ENCODE assay signal across 11 mouse cellular contexts in the genomic region with DNA sequence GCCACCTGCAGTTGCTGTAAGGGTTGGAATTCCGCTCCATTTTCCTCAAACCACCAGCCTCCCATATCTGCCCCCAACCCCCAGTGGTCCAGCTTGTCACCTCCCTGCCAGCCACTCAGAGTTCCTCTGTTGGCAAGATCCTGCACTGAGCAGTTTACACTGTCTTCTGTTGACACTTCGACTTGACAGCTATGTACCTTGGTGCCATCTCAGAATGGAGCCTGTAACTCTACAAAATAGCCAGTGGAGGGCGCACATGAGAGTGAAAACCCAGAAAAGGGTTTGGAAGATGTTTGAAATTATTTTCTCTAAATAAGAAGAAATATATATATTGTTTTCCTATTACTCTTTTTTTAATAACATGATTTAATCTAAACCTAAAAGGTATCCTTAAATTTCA. TPM values are rescaled to one million over a fixed set of nuclear protein-coding genes. Genes with fewer than 3 reads are reported as not detected.
DNase-seq lines count a peak whose midpoint lies in the region; ATAC-seq and TF ChIP-seq lines count a peak whose summit lies in the region.
"Had no signal": no experiment of that assay in that cellular context is flagged by ENCODE, and none has a peak within 500 bp of the region (broad histone marks: within the 10 kb centered on the region; RNA-seq: fewer than 3 reads in every experiment).

No protein-coding gene starts in this region.

- H3K4me2 ChIP-seq in hindbrain, embryonic 11.5 days (replicated peaks; ENCODE audit: low read depth, low read length), result no peak overlapping the region
- H3K4me2 ChIP-seq: limb, embryonic 13.5 days had no signal

- no peak overlapping the region for H3K9ac ChIP-seq in hindbrain, embryonic 11.5 days (ENCODE audit: low read depth, low read length)
- H3K9ac ChIP-seq: limb, embryonic 13.5 days had no signal

- H3K27ac ChIP-seq in hindbrain, embryonic 11.5 days (ENCODE audit: low read depth, low read length), result no peak overlapping the region
- no peak overlapping the region for H3K27ac ChIP-seq in hindbrain, embryonic 10.5 days
- H3K27ac ChIP-seq in limb, embryonic 10.5 days, result no peak overlapping the region
- H3K27ac ChIP-seq: limb, embryonic 13.5 days had no signal

- no peak for ATAC-seq in hindbrain, embryonic 11.5 days (ENCODE audit: low FRiP score)

- H3K27me3 ChIP-seq in hindbrain, embryonic 11.5 days (ENCODE audit: control insufficient read depth, insufficient read depth, low read length), result no peaks in the 10 kb centered on the region
- no peaks in the 10 kb centered on the region for H3K27me3 ChIP-seq in hindbrain, embryonic 10.5 days (ENCODE audit: insufficient read depth, poor library complexity, severe bottlenecking)
- H3K27me3 ChIP-seq in E14TG2a.4 (ENCODE audit: insufficient read depth, low read length), result peaks cover 5% of the 10 kb centered on the region; the same call in 1 of the 2 replicates
- H3K27me3 ChIP-seq in limb, embryonic 10.5 days (ENCODE audit: low read depth, poor library complexity, severe bottlenecking), result no peaks in the 10 kb centered on the region
- H3K27me3 ChIP-seq: limb, embryonic 13.5 days had no signal

- peak; percentile 64 for TF ChIP-seq CTCF in E14TG2a.4 (conservative IDR thresholded peaks at IDR 0.05; ENCODE audit: low read length)

- no peaks in the 10 kb centered on the region for H3K9me3 ChIP-seq in hindbrain, embryonic 11.5 days (ENCODE audit: control insufficient read depth, low read length)
- H3K9me3 ChIP-seq in hindbrain, embryonic 10.5 days, result no peaks in the 10 kb centered on the region
- no peaks in the 10 kb centered on the region for H3K9me3 ChIP-seq in E14TG2a.4 (ENCODE audit: low read length)
- no peaks in the 10 kb centered on the region for H3K9me3 ChIP-seq in limb, embryonic 10.5 days (replicated peaks)
- H3K9me3 ChIP-seq: limb, embryonic 13.5 days had no signal

- no peaks in the 10 kb centered on the region for H3K4me1 ChIP-seq in hindbrain, embryonic 11.5 days (replicated peaks; ENCODE audit: control insufficient read depth, insufficient read depth, low read length)
- no peaks in the 10 kb centered on the region for H3K4me1 ChIP-seq in hindbrain, embryonic 10.5 days (replicated peaks)
- 0 out of 2 replicates have a peak, but pooled peaks cover 3% of the 10 kb centered on the region for H3K4me1 ChIP-seq in E14TG2a.4 (replicated peaks; ENCODE audit: low read depth, low read length)
- H3K4me1 ChIP-seq in limb, embryonic 10.5 days, result no peaks in the 10 kb centered on the region
- H3K4me1 ChIP-seq: limb, embryonic 13.5 days had no signal

- no peak overlapping the region for H3K4me3 ChIP-seq in hindbrain, embryonic 11.5 days (ENCODE audit: low read depth, low read length)
- no peak overlapping the region for H3K4me3 ChIP-seq in hindbrain, embryonic 10.5 days
- H3K4me3 ChIP-seq in E14TG2a.4 (replicated peaks; ENCODE audit: low read length), result no peak overlapping the region
- no peak overlapping the region for H3K4me3 ChIP-seq in limb, embryonic 10.5 days
- H3K4me3 ChIP-seq: limb, embryonic 13.5 days had no signal

- H3K36me3 ChIP-seq in hindbrain, embryonic 11.5 days (ENCODE audit: control insufficient read depth, insufficient read depth, low read length), result no peaks in the 10 kb centered on the region
- H3K36me3 ChIP-seq in hindbrain, embryonic 10.5 days, result no peaks in the 10 kb centered on the region
- no peaks in the 10 kb centered on the region for H3K36me3 ChIP-seq in E14TG2a.4 (ENCODE audit: insufficient read depth, low read length)
- no peaks in the 10 kb centered on the region for H3K36me3 ChIP-seq in limb, embryonic 10.5 days
- H3K36me3 ChIP-seq: limb, embryonic 13.5 days had no signal

- 42% methylated on average over 3 of the region's 3 CpGs for WGBS in hindbrain, embryonic 11.5 days
- 46% methylated on average over 3 of the region's 3 CpGs for WGBS in hindbrain, embryonic 10.5 days
- WGBS in limb, embryonic 10.5 days, result 45% methylated on average over 3 of the region's 3 CpGs

- peak; percentile 49 for DNase-seq in hindbrain, embryonic 11.5 days (ENCODE audit: low spot score)
- no peak for DNase-seq in hindbrain, embryonic 10.5 days (ENCODE audit: low spot score)
- peak; percentile 37 for DNase-seq in A20 (ENCODE audit: low read depth, low spot score)
- DNase-seq in embryo, embryonic 11.5 days (ENCODE audit: low read depth, low spot score), result peak; percentile 11
- no peak for DNase-seq in layer of hippocampus, postnatal 25 days (ENCODE audit: extremely low spot score in 1 of 2, low spot score in 1 of 2)
- no peak for DNase-seq in limb, embryonic 10.5 days (ENCODE audit: low spot score)
- no peak for DNase-seq in frontal cortex, postnatal 36 days (ENCODE audit: low spot score in 2 of 2)
- DNase-seq: cerebellum, adult 9-11 months had no signal

RNA-seq across cellular contexts. Expression of a gene that starts 24.4 kb away (rescaled TPM):
- polyA plus RNA-seq in hindbrain, embryonic 11.5 days (2014; fragmentation: Nextera tagmentation; extraction: Ambion mirVana), result 5.6 and 7.7 TPM in 2 replicates
- 4.2 and 5.8 TPM in 2 replicates for polyA plus RNA-seq in hindbrain, embryonic 10.5 days (2016; fragmentation: Nextera tagmentation; extraction: Ambion mirVana)
- total RNA-seq in layer of hippocampus, postnatal 25 days (2021), result 1 to 10 TPM; 3.4 to 3.7 TPM
- 0.08 and 0.18 TPM in 2 replicates for polyA plus RNA-seq in limb, embryonic 10.5 days (2016; fragmentation: Nextera tagmentation; extraction: Ambion mirVana)
- total RNA-seq: neutrophil, adult 5-6 weeks had no signal

RNA-seq across cellular contexts. Expression of a gene that starts 34.3 kb away (rescaled TPM):
- 15.7 and 16.4 TPM in 2 replicates for polyA plus RNA-seq in hindbrain, embryonic 11.5 days (2014; fragmentation: Nextera tagmentation; extraction: Ambion mirVana)
- 13.4 and 14.8 TPM in 2 replicates for polyA plus RNA-seq in hindbrain, embryonic 10.5 days (2016; fragmentation: Nextera tagmentation; extraction: Ambion mirVana)
- total RNA-seq in layer of hippocampus, postnatal 25 days (2021), result 1 to 10 TPM; 6.8 to 7.1 TPM
- polyA plus RNA-seq in limb, embryonic 10.5 days (2016; fragmentation: Nextera tagmentation; extraction: Ambion mirVana), result 12.6 and 12.7 TPM in 2 replicates

Comparison
In these comparisons a context has a peak if more than half of its experiments do, and no peak if none do; other contexts are left out.
1. DNase-seq: peak in hindbrain, embryonic 11.5 days (single experiment), A20 (single experiment) and embryo, embryonic 11.5 days (single experiment); none in hindbrain, embryonic 10.5 days (single experiment), layer of hippocampus, postnatal 25 days (0 of 2), limb, embryonic 10.5 days (single experiment) and frontal cortex, postnatal 36 days (0 of 2).